ENCODE assay signal across 35 mouse cellular contexts in the genomic region with DNA sequence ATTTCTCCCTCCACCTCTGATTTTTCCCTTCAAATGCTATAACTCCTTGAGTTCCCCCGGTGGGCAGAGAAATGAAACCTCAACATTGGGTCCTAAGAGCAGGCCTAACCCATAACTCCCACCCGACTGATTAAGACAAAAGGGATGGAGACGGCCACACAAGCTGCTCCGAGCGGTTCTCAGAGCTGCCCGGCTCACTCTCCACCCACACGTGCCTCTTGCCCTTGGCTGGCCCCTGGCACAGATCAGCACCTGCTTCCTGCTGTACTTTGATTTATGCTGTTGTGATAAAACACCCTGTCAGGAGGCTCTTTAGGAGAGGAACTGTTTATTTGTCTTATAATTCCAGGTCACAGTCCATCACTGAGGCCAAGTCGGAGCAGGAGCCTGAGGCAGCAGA. TPM values are rescaled to one million over a fixed set of nuclear protein-coding genes. Genes with fewer than 3 reads are reported as not detected.
DNase-seq lines count a peak whose midpoint lies in the region; ATAC-seq lines count a peak whose summit lies in the region.
"Had no signal": no experiment of that assay in that cellular context is flagged by ENCODE, and none has a peak within 500 bp of the region (broad histone marks: within the 10 kb centered on the region; RNA-seq: fewer than 3 reads in every experiment).

No protein-coding gene starts in this region.

- no peak overlapping the region for H3K9ac ChIP-seq in kidney, embryonic 14.5 days (ENCODE audit: low read depth, low read length)
- H3K9ac ChIP-seq in midbrain, embryonic 14.5 days (replicated peaks; ENCODE audit: low read length): no peak overlapping the region
- H3K9ac ChIP-seq: embryonic facial prominence, embryonic 13.5 days; forebrain, embryonic 13.5 days; heart, embryonic 13.5 days; liver, embryonic 15.5 days; lung, embryonic 15.5 days; neural tube, embryonic 15.5 days had no signal

- WGBS in kidney, embryonic 14.5 days: 17% methylated on average over 8 of the region's 8 CpGs
- WGBS in midbrain, embryonic 14.5 days: 87% methylated on average over 8 of the region's 8 CpGs

- H3K9me3 ChIP-seq in kidney, embryonic 14.5 days (ENCODE audit: control insufficient read depth, low read length): no peaks in the 10 kb centered on the region
- H3K9me3 ChIP-seq in midbrain, embryonic 14.5 days (ENCODE audit: control insufficient read depth, low read length): no peaks in the 10 kb centered on the region
- H3K9me3 ChIP-seq: embryonic facial prominence, embryonic 13.5 days; forebrain, embryonic 13.5 days; heart, embryonic 13.5 days; liver, embryonic 15.5 days; lung, embryonic 15.5 days; neural tube, embryonic 15.5 days had no signal

- no peak overlapping the region for H3K4me3 ChIP-seq in kidney, embryonic 14.5 days (ENCODE audit: low read length)
- no peak overlapping the region for H3K4me3 ChIP-seq in midbrain, embryonic 14.5 days (replicated peaks; ENCODE audit: low read depth, low read length)
- H3K4me3 ChIP-seq: embryonic facial prominence, embryonic 13.5 days; erythroblast, embryonic 14.5 days; forebrain, embryonic 13.5 days; heart, embryonic 13.5 days; left cerebral cortex, adult 2 months; liver, embryonic 15.5 days; lung, embryonic 15.5 days; neural tube, embryonic 15.5 days had no signal

- H3K4me2 ChIP-seq in kidney, embryonic 14.5 days (replicated peaks; ENCODE audit: low read depth, low read length): no peak overlapping the region
- H3K4me2 ChIP-seq in midbrain, embryonic 14.5 days (ENCODE audit: low read length): no peak overlapping the region
- H3K4me2 ChIP-seq: embryonic facial prominence, embryonic 13.5 days; forebrain, embryonic 13.5 days; heart, embryonic 13.5 days; liver, embryonic 15.5 days; lung, embryonic 15.5 days; neural tube, embryonic 15.5 days had no signal

- ATAC-seq in kidney, embryonic 14.5 days (ENCODE audit: low FRiP score, low TSS enrichment): peak; percentile 71
- ATAC-seq in midbrain, embryonic 14.5 days (ENCODE audit: low FRiP score, low TSS enrichment): no peak
- ATAC-seq: forebrain, embryonic 13.5 days; hindbrain, postnatal 0 days; Patski had no signal

- H3K27me3 ChIP-seq in kidney, embryonic 14.5 days (ENCODE audit: control insufficient read depth, insufficient read depth, low read length): no peaks in the 10 kb centered on the region
- no peaks in the 10 kb centered on the region for H3K27me3 ChIP-seq in midbrain, embryonic 14.5 days (ENCODE audit: control insufficient read depth, insufficient read depth, low read length)
- H3K27me3 ChIP-seq: embryonic facial prominence, embryonic 13.5 days; forebrain, embryonic 13.5 days; liver, embryonic 15.5 days; lung, embryonic 15.5 days; neural tube, embryonic 15.5 days; Patski had no signal

- H3K4me1 ChIP-seq in kidney, embryonic 14.5 days (ENCODE audit: control insufficient read depth, insufficient read depth, low read length): no peaks in the 10 kb centered on the region
- no peaks in the 10 kb centered on the region for H3K4me1 ChIP-seq in midbrain, embryonic 14.5 days (ENCODE audit: control insufficient read depth, insufficient read depth, low read length)
- H3K4me1 ChIP-seq: embryonic facial prominence, embryonic 13.5 days; heart, embryonic 13.5 days; liver, embryonic 15.5 days; lung, embryonic 15.5 days had no signal

- no peaks in the 10 kb centered on the region for H3K36me3 ChIP-seq in kidney, embryonic 14.5 days (ENCODE audit: control insufficient read depth, insufficient read depth, low read length)
- H3K36me3 ChIP-seq in midbrain, embryonic 14.5 days (ENCODE audit: control insufficient read depth, insufficient read depth, low read length): no peaks in the 10 kb centered on the region
- H3K36me3 ChIP-seq: embryonic facial prominence, embryonic 13.5 days; G1E; heart, embryonic 13.5 days; liver, embryonic 15.5 days; lung, embryonic 15.5 days; neural tube, embryonic 15.5 days had no signal

- H3K27ac ChIP-seq in kidney, embryonic 14.5 days (ENCODE audit: low read depth, low read length): no peak overlapping the region
- H3K27ac ChIP-seq in midbrain, embryonic 14.5 days (replicated peaks; ENCODE audit: low read depth, low read length): no peak overlapping the region
- H3K27ac ChIP-seq: embryonic facial prominence, embryonic 13.5 days; forebrain, embryonic 13.5 days; heart, embryonic 13.5 days; hindbrain, postnatal 0 days; left cerebral cortex, adult 2 months; liver, embryonic 15.5 days; lung, embryonic 15.5 days; neural tube, embryonic 15.5 days had no signal

- no peak for DNase-seq in kidney, adult 18-20 months
- peak; percentile 16 for DNase-seq in embryo, embryonic 10 days (ENCODE audit: low spot score)
- DNase-seq in embryo, embryonic 11 days: peak; percentile 34
- peak; percentile 14 for DNase-seq in kidney, postnatal 10 days
- DNase-seq in midbrain, embryonic 14.5 days: no peak
- no peak for DNase-seq in gastrocnemius, adult 18-20 months (ENCODE audit: low spot score)
- DNase-seq: B cell, adult 2 months; cerebellum, adult 11 months; cerebellum, adult 9-11 months; heart, postnatal 14 days; lung, postnatal 36 days had no signal

RNA-seq across cellular contexts. Expression of a gene that starts 34.8 kb away (rescaled TPM):
- polyA plus RNA-seq in kidney, embryonic 14.5 days (2014; fragmentation: Nextera tagmentation; extraction: Ambion mirVana): not detected in 2 replicates
- 0.33 and 0.55 TPM in 2 replicates for polyA plus RNA-seq in midbrain, embryonic 14.5 days (2014; fragmentation: Nextera tagmentation; extraction: Ambion mirVana)
- total RNA-seq in gastrocnemius, adult 18-20 months (2021): not detected
- total RNA-seq: adrenal gland, adult 18-20 months; adrenal gland, postnatal 36 days; CH12.LX; common myeloid progenitor, adult 5-6 weeks; gastrocnemius, adult 8-10 months; heart, postnatal 14 days; megakaryocyte-erythroid progenitor cell, adult 5-6 weeks had no signal
- polyA plus RNA-seq: embryonic facial prominence, embryonic 13.5 days; erythroblast, embryonic 14.5 days; G1E; gonadal fat pad, adult 2 months; heart, embryonic 13.5 days; hindbrain, embryonic 11.5 days; large intestine, adult 2 months; lung, embryonic 15.5 days; Patski; small intestine, adult 2 months; stomach, embryonic 16.5 days; thymus, postnatal 0 days had no signal

Comparison
In these comparisons a context has a peak if more than half of its experiments do, and no peak if none do; other contexts are left out.
1. DNase-seq: peak in embryo, embryonic 10 days (single experiment), embryo, embryonic 11 days (single experiment) and kidney, postnatal 10 days (single experiment); none in kidney, adult 18-20 months (single experiment), midbrain, embryonic 14.5 days (single experiment) and gastrocnemius, adult 18-20 months (single experiment).